Mouse (Mus musculus) hindbrain, embryonic 11.5 days (tissue): ENCODE measurements around the gene Magoh. TPM values are rescaled to one million over a fixed set of nuclear protein-coding genes. Genes with fewer than 3 reads are reported as not detected.

Experiments
- ATAC-seq: fragments of 200-750 bp; cut with Nextera tagmentation; 2 replicates; pipeline ENCODE4 v1.8.0; 2017; ENCODE audit warnings: mild to moderate bottlenecking, moderate TSS enrichment, moderate library complexity; ENCODE audit not compliant: low FRiP score
- DNase-seq: peaks from one replicate; pipeline ENCODE4 v3.0.0-alpha.2; 2015; ENCODE audit warnings: low spot score
- H3K27ac ChIP-seq: fragments of 300-500 bp; sonication (generic); 2 replicates; pipeline ENCODE4 v1.5.1; 2014; ENCODE audit warnings: mild to moderate bottlenecking, low read depth, low read length
- H3K27me3 ChIP-seq: fragments of 300-500 bp; sonication (generic); 2 replicates; pipeline ENCODE4 v1.6.1; 2014; ENCODE audit warnings: mild to moderate bottlenecking, low read length, moderate library complexity, mixed read lengths; ENCODE audit not compliant: control insufficient read depth, insufficient read depth
- H3K36me3 ChIP-seq: fragments of 300-500 bp; sonication (generic); 2 replicates; pipeline ENCODE4 v1.6.1; 2014; ENCODE audit warnings: mild to moderate bottlenecking, low read length, moderate library complexity, mixed read lengths; ENCODE audit not compliant: control insufficient read depth, insufficient read depth
- H3K4me1 ChIP-seq: fragments of 300-500 bp; sonication (generic); replicated peaks from 2 replicates; pipeline ENCODE4 v1.6.1; 2014; ENCODE audit warnings: low read length, mixed read lengths; ENCODE audit not compliant: control insufficient read depth, insufficient read depth
- H3K4me2 ChIP-seq: fragments of 300-500 bp; sonication (generic); replicated peaks from 2 replicates; pipeline ENCODE4 v1.6.1; 2014; ENCODE audit warnings: mild to moderate bottlenecking, low read depth, low read length
- H3K4me3 ChIP-seq: fragments of 300-500 bp; sonication (generic); 2 replicates; pipeline ENCODE4 v1.5.1; 2014; ENCODE audit warnings: low read depth, low read length
- H3K9ac ChIP-seq: fragments of 300-500 bp; sonication (generic); 2 replicates; pipeline ENCODE4 v1.6.1; 2014; ENCODE audit warnings: low read depth, low read length
- H3K9me3 ChIP-seq: fragments of 300-500 bp; sonication (generic); 2 replicates; pipeline ENCODE4 v1.6.1; 2016; ENCODE audit warnings: low read length; ENCODE audit not compliant: control insufficient read depth
- WGBS: fragments of 180-500 bp; shearing (Covaris S2); extraction: QIAGEN DNeasy Blood & Tissue Kit; methylation state at CpG from one replicate; pipeline ENCODE4 v1.1.7; 2014; 5-methylcytosine and 5-hydroxymethylcytosine counted together
- polyA plus RNA-seq: library from polyadenylated mRNA; unstranded; fragments of >200 nt; fragmentation: Nextera tagmentation; extraction: Ambion mirVana; gene quantifications from 2 replicates; pipeline ENCODE4 v1.2.1, GENCODE M21; 2014

Gene Magoh
- 224 and 249 TPM in 2 replicates for polyA plus RNA-seq

- Histone ChIP-seq H3K27ac (no peak within 1 kb of the TSS; the same call in 1 of the 2 replicates), H3K4me3 (peak within 1 kb of the TSS; percentile 88), H3K4me2 (peak within 1 kb of the TSS; percentile 74), H3K4me1 (peaks cover 3% of the 10 kb centered on the region; the same call in 1 of the 2 replicates), H3K9ac (peak within 1 kb of the TSS; percentile 81), H3K36me3 (peaks cover 3% of the 10 kb centered on the region; the same call in 1 of the 2 replicates), H3K27me3 (no peaks in the 10 kb centered on the region), H3K9me3 (no peaks in the 10 kb centered on the region)
- DNase-seq (peak; percentile 99), ATAC-seq (peak; percentile 93)
- 4% methylated on average over 48 of the region's 48 CpGs for WGBS
Measured at GRCm38 (mm10) chr4:107879254-107880050, at the start of gene Magoh. Gene Magoh (plus strand): TSS chr4:107879755.

GRCm38 (mm10) chr4:107830189-107830588 lies 49.4 kb upstream of the Magoh start:
- no peaks in the 10 kb centered on the region for H3K9me3 ChIP-seq
- no peaks in the 10 kb centered on the region for H3K36me3 ChIP-seq
- no peak overlapping the region for H3K4me3 ChIP-seq
- peaks cover 44% of the 10 kb centered on the region for H3K4me1 ChIP-seq
- H3K27ac ChIP-seq, result peak overlapping the region; percentile 63
- 55% methylated on average over 10 of the region's 10 CpGs for WGBS
- DNase-seq, result no peak
- peak; percentile 36 for ATAC-seq
- H3K27me3 ChIP-seq, result no peaks in the 10 kb centered on the region
- no peak overlapping the region for H3K4me2 ChIP-seq
- 0 out of 2 replicates have a peak overlapping the region, but pooled peaks have one; percentile 15 for H3K9ac ChIP-seq

GRCm38 (mm10) chr4:107830821-107831221 lies 48.7 kb upstream of the Magoh start:
- 39% methylated on average over 7 of the region's 7 CpGs for WGBS
- Histone ChIP-seq H3K27ac (peak overlapping the region; percentile 63), H3K4me3 (no peak overlapping the region), H3K9me3 (no peaks in the 10 kb centered on the region), H3K36me3 (no peaks in the 10 kb centered on the region), H3K4me2 (no peak overlapping the region), H3K9ac (no peak overlapping the region), H3K27me3 (no peaks in the 10 kb centered on the region), H3K4me1 (peaks cover 49% of the 10 kb centered on the region)
- peak; percentile 70 for ATAC-seq
- DNase-seq, result peak; percentile 68

GRCm38 (mm10) chr4:107831678-107832077 lies 47.9 kb upstream of the Magoh start:
- peak overlapping the region; percentile 63; the same call in 1 of the 2 replicates for H3K27ac ChIP-seq

GRCm38 (mm10) chr4:107833525-107833924 lies 46.0 kb upstream of the Magoh start:
- Histone ChIP-seq H3K4me1 (peaks cover 59% of the 10 kb centered on the region), H3K9me3 (no peaks in the 10 kb centered on the region), H3K27ac (no peak overlapping the region), H3K4me3 (no peak overlapping the region), H3K36me3 (no peaks in the 10 kb centered on the region), H3K9ac (no peak overlapping the region), H3K4me2 (no peak overlapping the region), H3K27me3 (no peaks in the 10 kb centered on the region)
- ATAC-seq (no peak), DNase-seq (no peak)
- 74% methylated on average over 5 of the region's 5 CpGs for WGBS

More at GRCm38 (mm10) chr4:107831678-107832077, 47.9 kb upstream of the Magoh start:
- H3K4me2 ChIP-seq, result no peak overlapping the region
- no peaks in the 10 kb centered on the region for H3K9me3 ChIP-seq
- 89% methylated on average over 6 of the region's 6 CpGs for whole genome bisulfite sequencing
- H3K9ac ChIP-seq, result no peak overlapping the region
- H3K36me3 ChIP-seq, result no peaks in the 10 kb centered on the region
- H3K4me3 ChIP-seq, result no peak overlapping the region
- H3K27me3 ChIP-seq, result no peaks in the 10 kb centered on the region
- no peak for DNase-seq
- peaks cover 54% of the 10 kb centered on the region for H3K4me1 ChIP-seq
- ATAC-seq, result no peak

- H3K9ac ChIP-seq, result peak overlapping the region; percentile 42
- no peaks in the 10 kb centered on the region for H3K9me3 ChIP-seq
- no peak overlapping the region for H3K4me3 ChIP-seq
- H3K4me2 ChIP-seq, result no peak overlapping the region; the same call in 1 of the 2 replicates
- no peaks in the 10 kb centered on the region for H3K36me3 ChIP-seq
- no peak for ATAC-seq
- peaks cover 47% of the 10 kb centered on the region for H3K4me1 ChIP-seq
- 41% methylated on average over 22 of the region's 22 CpGs for WGBS
- peak overlapping the region; percentile 94 for H3K27ac ChIP-seq
- no peaks in the 10 kb centered on the region for H3K27me3 ChIP-seq
- no peak for DNase-seq
Measured at GRCm38 (mm10) chr4:107834643-107835314, 44.8 kb upstream of the Magoh start.

GRCm38 (mm10) chr4:107835508-107835909 lies 44.0 kb upstream of the Magoh start:
- ATAC-seq (peak; percentile 58), DNase-seq (peak; percentile 58)
- Histone ChIP-seq H3K27me3 (no peaks in the 10 kb centered on the region), H3K4me3 (no peak overlapping the region), H3K36me3 (no peaks in the 10 kb centered on the region), H3K4me1 (peaks cover 41% of the 10 kb centered on the region), H3K9me3 (no peaks in the 10 kb centered on the region), H3K9ac (peak overlapping the region; percentile 49), H3K27ac (peak overlapping the region; percentile 94), H3K4me2 (no peak overlapping the region)
- 22% methylated on average over 4 of the region's 5 CpGs for WGBS

GRCm38 (mm10) chr4:107836758-107837157 lies 42.8 kb upstream of the Magoh start:
- H3K27ac ChIP-seq, result peak overlapping the region; percentile 94
- WGBS, result 48% methylated on average over 5 of the region's 5 CpGs
- H3K4me3 ChIP-seq, result no peak overlapping the region
- H3K9me3 ChIP-seq, result no peaks in the 10 kb centered on the region
- H3K36me3 ChIP-seq, result no peaks in the 10 kb centered on the region
- peak; percentile 43 for ATAC-seq
- peak; percentile 80 for DNase-seq
- no peak overlapping the region for H3K9ac ChIP-seq
- no peak overlapping the region for H3K4me2 ChIP-seq
- H3K4me1 ChIP-seq, result peaks cover 34% of the 10 kb centered on the region
- no peaks in the 10 kb centered on the region for H3K27me3 ChIP-seq
